Mouse (Mus musculus): ENCODE results near the gene Nmt1.

Gene Nmt1

DNA sequence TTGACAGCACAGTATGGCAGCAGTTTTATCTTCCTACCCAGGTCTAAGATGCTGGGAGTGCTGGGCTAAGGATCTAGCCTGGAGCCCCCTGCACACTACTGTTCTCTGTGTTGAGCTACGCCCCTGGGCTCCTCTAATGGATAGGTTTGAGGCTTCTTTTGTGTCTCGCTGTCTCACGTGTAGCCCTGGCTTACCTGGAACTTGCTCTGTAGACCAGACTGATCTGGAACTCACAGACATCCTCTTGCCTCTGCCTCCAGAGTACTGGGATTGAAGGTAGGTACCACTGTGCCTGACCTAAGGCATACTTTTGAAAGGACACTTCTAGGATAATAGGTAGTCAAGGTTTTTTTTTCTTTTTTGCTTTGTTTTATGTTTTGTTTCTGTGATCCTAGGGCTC is 16.0 kb downstream of the Nmt1 start:
- ATAC-seq (ENCODE audit: low TSS enrichment) = no peak

DNA sequence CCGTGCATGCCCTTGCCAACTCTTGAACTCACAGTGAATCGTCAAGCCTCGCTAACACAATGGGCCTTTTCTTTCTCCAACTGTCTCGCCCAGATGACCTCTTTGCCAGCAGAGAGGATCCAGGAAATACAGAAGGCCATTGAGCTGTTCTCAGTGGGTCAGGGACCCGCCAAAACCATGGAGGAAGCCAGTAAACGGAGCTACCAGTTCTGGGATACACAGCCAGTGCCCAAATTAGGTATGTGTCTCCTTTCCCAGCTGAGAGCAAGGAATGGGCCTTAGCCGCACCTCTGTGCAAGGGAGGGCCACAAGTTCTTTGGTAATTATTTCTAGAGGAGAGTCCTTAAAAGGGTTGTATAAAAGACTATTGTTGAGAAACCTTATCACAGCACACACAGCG is 18.3 kb downstream of the Nmt1 start:
- ATAC-seq (ENCODE audit: low TSS enrichment) = no peak

DNA sequence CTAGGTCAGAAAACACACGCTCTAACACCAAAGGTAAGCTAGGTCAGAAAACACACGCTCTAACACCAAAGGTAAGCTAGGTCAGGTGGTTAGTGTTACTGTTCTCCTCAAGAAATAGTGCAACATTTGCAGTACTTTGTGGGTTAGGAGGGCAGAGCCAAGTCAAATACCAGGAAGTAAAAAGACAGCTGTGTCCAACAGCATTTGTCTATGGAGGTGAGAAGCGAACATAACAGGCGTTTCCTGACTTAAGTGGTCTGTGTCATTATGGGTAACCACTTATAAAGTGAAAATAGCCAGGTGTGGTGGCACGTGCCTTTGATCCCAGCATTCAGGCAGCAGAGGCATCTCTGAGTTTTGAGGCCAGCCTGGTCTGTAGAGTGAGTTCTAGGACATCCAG is 21.6 kb downstream of the Nmt1 start:
- no peak for ATAC-seq (ENCODE audit: low TSS enrichment)

DNA sequence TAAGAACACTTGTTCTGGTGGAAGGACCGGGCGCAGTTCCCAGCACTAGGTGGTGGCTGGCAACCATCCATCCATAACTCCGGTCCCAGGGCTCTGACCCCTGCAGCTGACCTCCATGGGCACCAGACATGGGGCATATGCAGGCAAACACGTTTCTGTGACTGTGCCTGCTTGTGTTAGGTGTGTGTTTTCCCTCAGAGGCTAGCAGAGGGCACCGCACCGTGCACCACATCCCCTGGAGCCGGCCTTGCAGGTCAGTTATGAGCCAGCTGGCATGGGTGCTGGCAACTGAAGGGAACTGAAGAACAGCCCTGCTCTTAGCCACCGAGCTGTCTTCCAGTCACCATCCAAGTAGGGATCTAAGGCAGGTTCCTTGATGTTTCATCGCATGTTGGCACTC is 22.2 kb downstream of the Nmt1 start:
- no peak for ATAC-seq (ENCODE audit: low TSS enrichment)

DNA sequence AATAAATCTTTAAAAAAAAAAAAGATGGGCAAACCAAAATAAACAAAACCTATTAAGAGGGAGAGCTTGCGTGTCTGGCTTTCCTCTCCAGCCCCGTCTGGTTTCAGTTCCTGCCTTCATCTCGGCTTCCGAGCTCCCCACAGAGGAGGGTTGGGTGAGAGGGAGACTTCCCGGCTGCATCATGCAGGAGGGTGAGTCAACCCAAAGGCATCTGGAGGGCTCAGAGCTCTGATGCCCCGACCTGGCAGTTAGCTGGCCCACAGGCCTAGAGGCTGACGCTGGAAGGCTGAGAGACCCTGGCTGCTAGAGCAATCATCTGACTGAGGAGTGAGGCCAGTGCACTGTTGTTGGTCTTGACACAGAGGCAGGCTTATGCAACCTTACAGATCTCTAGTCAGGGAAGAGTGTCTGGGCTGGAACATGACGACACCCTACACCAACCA is 23.3 kb downstream of the Nmt1 start:
- peak; percentile 77 for ATAC-seq (ENCODE audit: low TSS enrichment)

DNA sequence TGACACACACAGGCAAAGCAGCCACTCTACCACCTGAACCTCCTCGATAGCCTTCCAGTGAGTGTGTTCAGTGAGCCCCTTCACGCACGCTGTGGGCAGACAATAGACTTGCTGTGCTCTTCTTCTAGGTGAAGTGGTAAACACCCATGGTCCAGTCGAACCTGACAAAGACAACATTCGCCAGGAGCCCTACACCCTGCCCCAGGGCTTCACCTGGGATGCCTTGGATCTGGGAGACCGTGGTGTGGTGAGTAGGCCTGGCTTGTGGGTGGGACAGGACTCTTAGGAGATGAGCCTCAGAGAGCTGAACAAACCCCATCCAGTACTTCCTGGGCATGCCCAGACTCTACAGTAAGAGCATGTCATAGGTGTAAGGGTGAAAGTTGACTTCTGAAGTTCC is 24.1 kb downstream of the Nmt1 start:
- no peak for ATAC-seq (ENCODE audit: low TSS enrichment)

DNA sequence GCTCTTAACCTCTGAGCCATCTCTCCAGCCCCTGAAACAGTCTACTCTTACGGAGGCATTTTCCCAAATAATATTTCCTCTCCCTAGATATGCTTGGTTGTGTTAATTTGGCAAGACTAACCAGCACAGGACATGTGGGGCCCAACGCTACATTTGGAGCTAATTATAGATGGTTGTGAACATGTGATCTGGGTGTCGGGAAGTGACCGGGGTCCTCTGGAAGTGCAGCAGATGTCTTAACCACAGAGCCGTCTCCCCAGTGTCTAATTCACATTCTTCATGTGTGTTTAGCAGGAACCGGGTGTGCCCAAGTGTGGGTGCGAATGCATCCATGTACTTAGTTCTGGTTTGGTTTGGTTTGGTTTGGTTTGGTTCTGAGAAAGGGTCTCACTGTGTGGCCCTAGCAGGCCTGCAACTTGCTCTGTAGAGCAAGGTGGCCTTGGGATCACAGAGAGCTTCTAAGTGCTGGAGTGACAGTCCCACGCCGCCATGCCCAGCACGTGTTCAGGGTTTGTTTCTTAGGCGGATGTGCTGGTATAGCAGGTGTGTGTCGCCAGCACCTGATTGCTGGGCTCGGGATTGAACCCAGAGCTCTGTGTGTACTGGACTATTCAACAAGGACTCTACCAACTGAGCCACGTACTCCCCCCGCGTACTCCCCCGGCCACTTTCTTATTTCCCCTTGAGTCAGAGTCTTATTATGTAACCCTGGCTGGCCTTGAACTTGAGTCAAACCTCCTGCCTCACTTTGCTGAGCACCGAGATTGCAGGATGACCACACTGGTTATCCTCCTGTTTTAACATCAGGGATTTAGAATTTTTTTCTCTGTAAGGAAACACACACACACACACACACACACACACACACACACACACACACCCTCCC is 25.4 kb downstream of the Nmt1 start:
- ATAC-seq (ENCODE audit: low TSS enrichment) = no peak

DNA sequence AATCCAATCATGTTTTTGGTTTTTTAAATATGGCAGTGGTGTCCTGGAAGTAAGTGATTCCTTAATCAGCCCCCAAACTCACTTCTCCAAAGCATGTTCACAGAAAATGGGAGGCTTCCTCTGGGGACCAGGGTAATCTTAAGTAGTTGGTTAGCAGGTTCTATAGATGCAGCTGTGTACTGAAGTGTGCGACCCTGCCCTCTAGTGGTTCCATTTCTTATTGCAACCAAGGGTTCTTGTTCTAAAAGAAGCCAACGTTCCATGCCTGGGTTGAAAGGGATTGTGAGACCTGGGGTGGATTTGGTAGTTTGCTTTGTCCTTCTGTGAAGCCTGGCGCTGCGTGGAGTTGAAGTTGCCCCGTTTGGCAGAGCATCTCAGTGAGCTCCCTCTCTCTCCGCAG is 26.8 kb downstream of the Nmt1 start:
- ATAC-seq (ENCODE audit: low TSS enrichment) = peak; percentile 43; the same call in 1 of the 2 replicates

DNA sequence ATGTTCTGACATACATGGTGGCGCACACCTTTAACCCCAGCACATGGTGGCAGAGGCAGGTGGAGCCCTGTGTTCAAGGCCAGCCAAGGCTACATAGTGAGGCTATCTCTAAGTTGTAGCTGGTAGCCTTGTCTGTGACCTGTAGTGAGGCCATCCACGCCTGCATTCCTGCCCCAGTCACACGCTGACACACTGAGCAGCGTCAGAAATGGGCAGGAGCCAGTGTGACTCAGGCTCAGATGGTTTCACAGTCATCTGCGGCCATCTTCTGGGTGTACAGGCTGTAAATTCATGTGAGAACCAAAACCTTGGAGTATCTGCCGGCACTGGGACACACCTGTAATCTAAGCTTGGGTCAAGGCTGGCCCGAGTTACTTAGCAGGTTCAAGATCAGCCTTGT is 28.6 kb downstream of the Nmt1 start:
- ATAC-seq (ENCODE audit: low TSS enrichment) = no peak

DNA sequence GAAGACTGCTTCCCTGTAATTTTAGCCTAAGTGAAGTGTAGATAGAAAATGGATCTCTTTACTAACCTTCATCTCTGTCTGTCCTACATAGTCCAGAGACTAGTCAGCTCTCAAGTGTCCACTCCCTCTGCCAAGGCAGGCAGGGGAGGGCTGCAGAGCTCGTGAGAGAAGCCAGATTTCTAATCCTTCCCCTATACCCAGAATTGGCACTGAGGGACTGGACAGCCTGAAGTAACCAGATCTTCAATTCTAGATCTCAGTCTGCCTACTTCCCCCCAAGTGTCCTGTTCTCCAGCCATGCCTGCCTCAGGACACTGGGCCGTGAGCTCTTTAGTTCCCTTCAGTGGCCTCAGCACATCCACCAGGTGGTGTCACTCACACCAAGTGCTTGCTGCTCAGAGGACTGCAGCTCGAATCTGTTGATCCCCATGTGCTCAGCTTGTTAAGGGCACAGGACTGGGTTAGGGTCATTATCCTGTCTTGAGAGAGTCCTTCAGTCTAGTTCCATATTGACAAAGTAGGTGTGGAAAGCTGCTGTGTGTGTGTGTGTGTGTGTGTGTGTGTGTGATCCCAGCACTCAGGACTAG is 30.6 kb downstream of the Nmt1 start:
- no peak for ATAC-seq (ENCODE audit: low TSS enrichment)

DNA sequence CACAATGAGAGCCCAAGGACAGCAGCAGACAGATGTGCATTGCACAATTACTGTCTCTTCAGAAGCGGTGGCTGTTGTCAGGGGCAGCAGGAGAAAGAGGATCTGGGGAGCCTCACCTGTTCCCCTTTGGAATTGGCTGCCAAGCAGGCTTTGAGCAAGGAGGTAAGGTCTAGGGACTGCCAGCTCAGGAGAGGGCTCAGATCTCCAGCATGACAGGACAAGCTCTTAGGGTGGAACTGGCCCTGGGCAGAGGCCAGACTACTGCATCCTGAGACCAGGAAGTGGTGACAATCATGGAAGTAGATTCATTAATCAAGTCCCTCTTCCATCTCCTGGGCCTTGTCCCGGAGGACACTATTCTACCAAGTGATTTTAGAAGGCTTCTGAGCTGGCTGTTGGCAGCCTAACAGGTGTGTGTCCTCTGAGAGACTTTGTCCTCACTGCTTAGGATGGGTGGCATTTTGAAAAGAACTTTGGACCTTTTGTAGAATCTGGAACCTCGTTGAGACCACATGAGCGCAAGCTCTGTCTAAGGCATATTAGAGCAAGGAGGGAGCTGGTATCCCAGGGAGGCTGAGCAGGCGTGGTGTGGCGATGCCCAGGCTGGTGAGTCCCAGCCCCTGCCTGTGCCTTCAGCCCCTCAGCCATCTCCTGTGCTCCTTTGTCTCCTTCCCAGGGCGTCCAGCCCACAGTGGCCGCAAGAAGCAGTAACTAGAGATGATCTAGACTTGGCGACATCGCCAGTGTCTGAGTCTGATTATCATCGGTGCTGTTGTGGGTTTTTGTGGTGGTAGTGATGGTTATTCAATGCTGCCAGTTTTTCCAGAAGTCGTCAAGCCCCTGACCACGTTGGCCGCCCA is 38.4 kb downstream of the Nmt1 start:
- no peak for ATAC-seq (ENCODE audit: low TSS enrichment)

DNA sequence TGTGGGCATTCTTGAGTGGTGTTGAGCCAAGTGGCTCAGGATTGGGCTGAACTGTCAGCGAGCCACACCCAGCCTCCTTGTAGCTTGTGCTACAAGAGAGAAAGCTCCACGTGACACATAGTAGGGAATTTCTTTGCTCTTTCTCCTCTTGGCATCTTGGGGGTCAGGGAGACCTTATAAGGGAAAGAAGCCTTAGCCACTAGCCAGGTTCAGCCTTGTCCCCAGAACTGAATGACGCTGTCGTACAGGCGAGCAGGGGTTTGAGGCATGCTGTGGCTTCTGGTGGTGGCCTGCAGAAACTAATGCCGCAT is 39.0 kb downstream of the Nmt1 start:
- no peak for ATAC-seq (ENCODE audit: low TSS enrichment)

DNA sequence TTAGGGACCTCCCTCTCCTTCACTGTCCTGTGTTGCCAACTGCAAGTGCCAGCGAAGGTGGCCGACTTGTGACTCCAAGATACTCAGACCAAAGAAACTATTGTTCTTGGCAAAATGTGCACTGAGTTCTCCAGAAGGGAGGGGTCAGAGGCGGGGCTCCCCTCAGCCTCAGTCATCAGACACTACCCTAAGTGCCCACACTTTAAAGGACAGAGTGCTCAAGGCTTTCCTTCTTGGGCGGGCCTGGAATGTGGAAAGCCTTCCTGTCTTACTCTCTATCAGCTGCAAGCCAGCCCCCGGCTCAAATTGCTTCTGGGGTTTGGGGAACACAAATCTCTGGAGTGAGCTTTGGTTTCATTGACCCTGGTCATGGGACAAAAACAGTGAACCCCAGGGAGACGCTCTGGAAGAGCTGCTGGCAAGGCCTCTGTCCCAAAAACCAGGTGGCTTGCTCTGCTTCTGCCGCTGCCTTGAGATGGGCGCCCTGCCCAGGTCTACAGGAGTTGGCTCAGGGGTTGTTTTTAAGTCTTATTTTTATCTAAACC is 39.5 kb downstream of the Nmt1 start:
- no peak for ATAC-seq (ENCODE audit: low TSS enrichment)

DNA sequence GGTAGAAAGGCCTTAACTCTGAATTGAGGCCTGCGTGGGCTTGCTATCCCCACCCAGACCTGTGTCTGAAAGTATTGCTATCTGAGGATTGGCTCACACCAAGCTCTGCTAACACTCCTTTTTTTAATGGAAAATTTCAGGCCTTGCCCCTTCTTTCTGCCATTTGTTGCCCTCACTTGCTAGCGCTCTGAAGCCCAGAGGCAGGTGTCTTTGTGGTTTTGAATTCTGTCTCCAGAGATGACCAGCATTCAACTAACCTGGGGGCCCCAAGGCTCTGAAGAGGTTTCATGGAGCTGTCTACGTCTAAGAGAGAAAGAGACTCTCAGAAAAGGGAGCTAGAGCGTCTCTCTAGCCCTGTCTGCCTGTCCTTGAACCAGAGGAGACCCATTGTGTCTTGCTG is 40.3 kb downstream of the Nmt1 start:
- no peak for ATAC-seq (ENCODE audit: low TSS enrichment)

DNA sequence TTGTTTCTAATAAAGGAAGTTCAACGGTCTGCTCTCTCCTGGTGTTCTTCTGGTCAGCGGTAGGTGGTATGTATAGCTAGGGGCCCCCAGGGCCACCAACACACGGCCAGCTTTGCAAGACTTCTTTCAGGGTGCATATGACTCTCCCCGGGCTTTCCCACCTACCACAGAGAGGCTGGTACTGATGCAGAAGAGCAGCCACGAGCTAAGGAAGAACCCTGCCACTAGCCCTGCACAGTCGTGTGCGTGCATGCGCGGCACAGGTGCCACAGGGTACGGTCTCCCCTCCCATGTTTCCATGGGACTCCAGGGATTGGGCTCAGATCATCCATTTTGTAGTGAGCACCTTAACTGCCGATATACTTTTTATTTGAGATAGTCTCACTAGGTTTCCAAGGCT is 40.9 kb downstream of the Nmt1 start:
- ATAC-seq (ENCODE audit: low TSS enrichment) = no peak

DNA sequence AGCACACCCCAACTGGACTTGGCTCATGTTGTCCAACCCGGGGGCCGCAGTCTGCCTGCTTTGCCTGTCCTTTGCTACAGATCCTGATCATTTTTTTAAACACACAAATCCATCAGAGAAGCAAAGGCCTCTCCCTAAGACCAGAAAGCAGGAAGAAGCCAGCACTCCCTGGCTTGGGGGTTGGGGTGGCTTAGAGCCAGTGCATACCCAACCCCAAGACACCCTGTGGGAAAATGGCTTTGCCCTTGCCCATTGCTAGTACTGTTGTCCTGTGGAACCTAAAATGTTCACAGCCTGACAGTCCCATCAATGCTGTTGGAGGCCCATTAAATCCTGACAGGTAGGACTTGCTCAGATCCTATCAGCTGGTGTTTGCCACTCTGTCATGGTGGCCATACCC is 41.7 kb downstream of the Nmt1 start:
- ATAC-seq (ENCODE audit: low TSS enrichment) = no peak

DNA sequence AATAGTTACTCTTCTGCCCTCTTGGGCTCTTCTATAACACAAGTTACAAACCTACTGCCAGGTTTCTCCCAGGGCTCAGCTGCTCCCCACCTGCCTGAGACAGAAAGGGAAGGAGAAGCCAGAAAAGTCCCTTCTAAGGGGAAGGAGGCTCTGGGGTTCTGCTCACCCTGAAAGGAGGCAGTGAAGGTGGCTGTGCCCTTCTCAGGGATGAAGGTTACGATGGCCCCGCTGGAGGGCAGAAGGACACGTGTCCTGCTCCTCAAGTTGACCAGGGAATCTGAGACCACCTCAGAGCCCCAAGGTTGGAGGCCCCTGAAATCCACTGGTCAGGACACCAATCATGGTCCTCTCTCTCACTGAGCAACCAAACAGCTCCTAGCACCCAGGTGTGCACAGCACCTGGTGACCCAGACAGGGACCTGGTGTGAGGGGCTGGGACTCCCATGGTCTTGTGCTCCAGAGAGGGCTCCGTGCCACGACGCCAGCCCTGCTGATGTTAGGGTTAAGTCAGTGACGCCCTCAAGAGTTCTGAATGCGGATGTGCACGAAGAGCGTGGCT is 42.4 kb downstream of the Nmt1 start:
- ATAC-seq (ENCODE audit: low TSS enrichment) = no peak

DNA sequence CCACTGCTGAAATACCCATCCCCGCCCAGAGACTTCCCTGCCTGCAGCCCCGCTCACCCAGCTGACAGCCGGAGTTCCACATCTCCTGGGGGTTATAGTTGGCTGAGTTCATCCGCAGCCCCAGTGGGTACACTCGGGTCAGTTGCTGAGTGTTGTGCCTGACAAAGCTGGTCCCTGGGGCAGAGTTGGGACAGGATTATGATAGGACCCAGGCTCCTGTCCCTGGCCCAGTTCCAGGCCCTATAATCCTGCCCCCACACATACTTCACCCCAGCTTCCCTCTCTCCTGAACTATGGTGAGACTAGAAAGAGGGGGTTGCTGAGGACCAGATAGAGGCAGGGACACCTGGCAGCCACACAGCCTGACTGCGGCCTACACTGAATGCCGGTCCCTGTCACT is 45.7 kb downstream of the Nmt1 start:
- ATAC-seq (ENCODE audit: low TSS enrichment) = no peak

DNA sequence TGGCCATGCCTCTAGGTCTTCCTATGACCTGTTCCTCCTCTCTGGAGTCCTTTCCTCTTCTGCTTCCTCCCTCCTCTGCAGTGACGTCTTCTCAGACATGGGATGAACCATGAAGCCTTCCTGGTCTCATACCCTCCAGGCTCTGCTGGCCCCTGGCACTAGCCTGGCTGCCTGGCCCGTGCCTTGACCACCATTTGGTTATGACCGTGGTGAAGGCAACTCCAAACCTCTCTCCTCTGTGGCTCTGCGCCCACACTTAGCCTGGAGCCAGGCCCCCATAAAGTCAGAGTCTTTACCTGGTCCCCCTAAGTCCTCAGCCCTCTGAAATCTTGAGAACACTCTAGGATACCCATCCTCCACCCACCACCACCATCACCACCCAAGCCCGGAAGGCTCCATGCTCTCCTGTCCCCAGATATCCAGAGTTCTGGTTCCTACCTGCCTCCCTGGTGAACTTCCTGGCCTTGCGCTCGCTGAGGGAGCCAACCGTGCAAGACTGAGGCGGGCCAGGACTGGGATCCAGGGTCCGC is 46.2 kb downstream of the Nmt1 start:
- no peak for ATAC-seq (ENCODE audit: low TSS enrichment)

DNA sequence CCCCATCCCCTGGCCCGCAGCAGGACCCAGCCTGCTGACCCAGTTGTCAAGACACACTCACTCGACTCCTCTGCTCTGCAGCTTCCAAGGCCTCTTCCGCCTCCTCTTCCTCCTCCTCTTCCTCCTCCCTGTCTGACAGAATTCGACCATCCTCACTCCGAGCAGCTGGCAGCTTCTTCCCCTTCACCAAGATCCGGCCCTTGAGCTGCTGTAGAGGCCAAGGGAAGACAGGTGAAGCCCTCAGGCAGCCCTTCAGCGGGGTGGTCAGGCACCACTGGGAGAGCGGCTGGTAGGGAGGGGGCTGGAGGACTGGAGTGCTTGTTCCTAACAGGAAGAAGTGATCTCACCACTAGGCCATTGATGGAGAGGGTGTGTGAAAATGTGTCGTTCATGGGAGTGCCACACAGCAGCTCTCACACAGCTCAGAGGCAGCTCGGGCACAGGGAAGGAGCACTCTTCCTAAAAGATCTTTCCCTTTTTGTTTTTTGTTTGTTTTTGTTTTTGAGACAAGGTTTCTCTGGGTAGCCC is 46.9 kb downstream of the Nmt1 start:
- peak; percentile 18; the same call in 1 of the 2 replicates for ATAC-seq (ENCODE audit: low TSS enrichment)

DNA sequence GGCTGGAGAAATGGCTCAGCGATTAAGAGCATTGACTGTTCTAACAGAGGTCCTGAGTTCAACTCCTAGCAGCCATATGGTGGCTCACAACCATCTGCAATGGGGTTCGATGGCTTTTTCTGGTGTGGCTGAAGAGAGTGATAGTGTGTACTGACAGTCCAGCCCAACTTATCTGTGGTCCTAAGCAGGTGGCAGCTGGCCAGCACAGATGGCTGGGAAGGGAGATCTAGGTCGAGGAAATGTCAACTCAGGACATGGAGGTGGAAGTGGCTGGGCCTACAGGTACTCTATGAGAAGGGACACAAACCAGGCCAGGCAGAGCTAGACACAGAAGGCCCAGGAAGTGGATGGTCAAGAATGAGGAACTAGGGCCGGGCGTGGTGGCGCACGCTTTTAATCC is 48.0 kb downstream of the Nmt1 start:
- no peak for ATAC-seq (ENCODE audit: low TSS enrichment)

DNA sequence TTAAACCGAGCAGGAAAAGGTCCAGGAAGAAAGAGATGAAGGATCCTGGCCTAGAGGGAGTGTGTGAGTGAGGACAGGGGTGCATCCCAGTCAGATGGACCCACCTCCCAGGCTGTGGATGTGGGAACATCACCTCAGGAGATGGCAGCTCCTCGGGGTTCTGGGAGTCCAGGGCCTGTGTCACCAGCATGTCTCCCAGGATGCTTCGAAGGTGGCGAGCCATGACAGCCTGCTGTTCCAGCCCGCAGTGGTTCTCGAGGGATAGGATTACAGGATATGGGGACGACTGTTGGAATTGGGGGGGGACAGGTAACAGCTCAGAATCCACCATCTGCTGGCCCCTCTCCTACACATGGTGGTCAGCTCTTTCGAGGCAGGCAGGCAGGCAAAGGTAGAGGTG is 48.6 kb downstream of the Nmt1 start:
- no peak for ATAC-seq (ENCODE audit: low TSS enrichment)

All from frontal cortex, adult (tissue).